Mouse (Mus musculus) kidney, postnatal 36 days (tissue): ENCODE measurements around the gene C1s1.
A peak's percentile ranks its signal among the peaks of the same experiment; 100 is the strongest.
"Not testable (repeated sequence)": the region's sequence is repeated elsewhere in the genome, so short reads cannot be mapped to it uniquely, and the experiment has no call there.

Experiments
- DNase-seq, 2 experiments: peaks; one replicate each; pipeline ENCODE4 v3.0.0; 2021 to 2022; ENCODE audit warnings: mixed read lengths in 2 of 2

The C1s1 gene

DNA sequence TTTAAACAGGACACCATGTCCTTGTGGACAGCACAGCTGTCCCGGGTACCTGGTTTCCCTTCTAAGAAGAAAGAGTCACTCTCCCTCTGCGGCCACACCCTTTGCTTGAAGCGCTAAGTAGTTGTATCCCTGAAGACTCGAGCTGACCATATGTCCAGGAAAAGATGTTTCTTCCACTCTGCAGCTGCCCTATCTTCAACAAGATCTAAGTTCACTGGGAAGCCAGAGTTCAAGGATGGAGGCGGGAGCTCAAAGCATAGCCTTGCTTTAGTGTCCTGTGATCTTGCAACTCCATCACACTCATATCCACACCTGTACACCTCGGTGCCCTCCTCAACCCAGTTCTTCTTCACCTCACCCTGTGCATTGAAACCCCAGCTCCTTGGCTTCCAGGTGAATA lies 30.2 kb downstream of the C1s1 start:
- no peak for DNase-seq

DNA sequence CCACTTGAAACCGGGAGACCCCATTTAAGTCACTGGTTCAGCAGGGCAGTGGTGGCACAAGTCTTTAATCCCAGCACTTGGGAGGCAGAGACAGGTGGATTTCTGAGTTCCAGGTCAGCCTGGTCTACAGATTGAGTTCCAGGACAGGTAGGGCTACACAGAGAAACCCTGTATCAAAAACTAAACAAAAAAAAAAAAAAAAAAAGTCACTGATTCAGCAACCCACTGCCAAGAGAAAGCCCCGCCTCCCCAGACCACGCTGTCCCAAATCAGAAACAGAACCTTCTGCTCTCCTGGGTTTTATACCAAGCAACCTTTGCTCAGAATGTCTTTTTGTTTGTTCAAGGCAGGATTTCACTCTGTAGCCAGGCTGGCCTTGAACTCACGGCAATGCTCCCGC lies 33.0 kb downstream of the C1s1 start:
- peak in 1 of 2 experiments; percentile 43 for DNase-seq

DNA sequence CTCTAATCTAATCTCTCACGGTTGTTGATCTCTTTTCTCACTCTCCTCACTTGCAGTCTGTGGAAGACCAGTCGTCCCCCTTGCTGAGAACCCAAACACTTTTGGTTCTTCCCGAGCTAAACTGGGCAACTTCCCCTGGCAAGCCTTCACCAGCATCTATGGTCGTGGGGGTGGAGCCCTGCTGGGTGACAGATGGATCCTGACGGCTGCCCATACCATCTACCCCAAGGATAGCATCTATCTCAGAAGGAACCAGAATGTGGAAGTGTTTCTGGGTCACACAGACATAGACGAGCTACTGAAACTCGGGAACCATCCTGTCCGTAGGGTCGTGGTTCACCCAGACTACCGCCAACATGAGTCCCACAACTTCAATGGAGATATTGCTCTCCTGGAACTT lies 33.9 kb downstream of the C1s1 start:
- no peak for DNase-seq

DNA sequence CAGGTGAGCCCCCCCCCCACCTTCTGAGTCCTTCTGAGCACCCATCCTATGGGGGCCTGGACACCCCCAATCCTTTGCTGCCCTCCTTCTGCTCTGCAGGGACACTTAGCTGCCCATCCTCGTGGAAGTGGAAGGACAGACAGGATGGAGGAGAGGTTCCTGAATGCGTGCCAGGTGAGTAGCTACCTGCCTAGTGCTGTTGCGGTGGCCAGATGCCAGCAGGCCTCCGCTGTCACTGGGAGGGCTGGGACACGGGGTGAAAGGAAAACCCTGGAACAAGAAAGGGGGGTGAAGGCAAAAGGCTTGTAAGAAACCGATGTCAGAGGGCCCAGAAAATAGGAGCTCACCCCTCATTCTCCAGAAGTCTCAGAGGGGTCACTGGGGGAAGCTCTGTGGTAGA lies 35.2 kb downstream of the C1s1 start:
- no peak for DNase-seq

DNA sequence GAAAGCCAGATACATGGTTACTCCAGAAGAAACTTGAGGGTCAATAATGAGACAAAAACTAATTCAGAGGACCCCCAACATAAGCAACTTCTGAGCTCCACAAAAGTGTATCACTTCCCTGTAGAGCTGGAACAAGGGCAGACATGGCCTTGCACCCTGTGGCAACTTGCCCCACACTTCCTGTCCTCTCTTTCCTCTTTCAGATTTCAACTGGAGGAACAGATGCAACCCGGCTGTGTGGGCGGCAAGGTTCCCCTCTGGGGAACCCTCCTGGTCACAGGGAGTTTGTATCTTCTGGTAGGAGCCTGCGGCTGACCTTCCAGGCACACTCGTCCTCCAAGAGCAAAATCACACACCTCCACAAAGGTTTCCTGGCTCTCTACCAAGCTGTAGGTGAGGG lies 37.1 kb downstream of the C1s1 start:
- DNase-seq: no peak

DNA sequence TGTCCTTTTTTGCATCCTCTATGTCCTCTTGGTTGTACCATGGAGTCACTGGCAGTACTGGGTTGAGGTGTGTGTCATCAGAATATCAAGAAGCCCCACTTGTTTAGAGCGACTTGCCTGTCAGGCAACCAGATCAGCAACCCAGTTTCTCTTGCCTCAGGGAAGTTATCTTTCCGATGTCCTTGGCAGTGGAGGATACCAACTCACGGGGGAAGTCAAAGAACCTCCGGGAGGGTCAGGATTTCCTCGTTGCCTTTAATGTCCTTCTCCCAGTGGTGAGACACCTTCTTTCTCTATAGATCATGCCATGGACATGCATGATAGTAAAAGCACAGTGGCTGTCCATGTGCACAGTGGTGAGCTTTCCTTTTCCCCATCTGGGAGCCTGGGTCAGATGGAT lies 40.1 kb downstream of the C1s1 start:
- no peak for DNase-seq

DNA sequence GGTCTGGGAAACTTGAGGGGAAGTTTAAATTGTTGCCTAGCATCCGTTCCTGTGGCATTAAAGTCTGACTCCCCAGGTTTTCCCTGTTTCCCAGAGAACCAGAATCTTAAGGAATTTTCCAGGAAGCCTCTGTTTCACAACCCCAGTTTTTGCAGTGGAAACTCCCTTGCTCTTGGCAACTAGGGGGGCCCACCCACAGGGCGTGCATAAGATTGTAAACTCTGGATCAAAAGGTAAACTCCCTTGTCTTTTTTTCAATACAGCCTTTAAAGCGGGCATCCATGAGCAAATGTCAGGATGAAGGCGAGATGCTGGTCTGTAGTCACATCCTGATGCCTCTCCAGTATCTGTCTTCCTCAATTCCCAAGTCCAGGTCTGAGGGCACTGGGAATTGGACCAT lies 40.7 kb downstream of the C1s1 start:
- DNase-seq: no peak

DNA sequence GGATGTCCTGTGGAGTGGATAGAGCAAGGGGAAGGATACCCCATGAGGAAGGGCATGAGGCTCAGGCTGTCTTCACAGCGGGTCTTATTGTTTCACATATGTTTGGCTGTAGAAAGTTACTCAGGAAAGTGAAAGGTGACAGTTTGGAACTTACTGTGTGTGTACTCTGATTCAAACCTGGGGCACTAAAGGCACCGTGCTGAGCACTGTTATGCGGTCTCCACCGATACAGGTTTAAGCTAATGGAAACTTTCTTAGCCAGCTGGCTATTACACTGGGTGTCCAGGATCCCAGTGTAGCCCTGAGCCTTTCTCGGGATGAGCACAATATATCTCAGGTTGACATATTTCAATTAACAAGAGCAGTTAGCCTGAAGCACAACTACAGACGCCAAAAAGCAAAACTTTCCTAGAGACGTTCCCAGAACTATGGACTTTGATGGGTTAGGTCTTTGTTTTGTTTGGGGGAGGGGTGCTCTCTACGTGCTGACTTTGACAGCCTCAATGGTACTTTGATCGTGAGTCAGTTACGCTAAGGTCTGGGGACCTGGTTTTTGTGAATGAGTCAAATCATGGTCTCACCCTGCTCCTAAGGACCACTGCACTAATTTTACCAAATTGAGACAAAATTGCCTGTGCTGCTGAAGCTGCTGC lies 42.1 kb downstream of the C1s1 start:
- peak; percentile 33 to 35 for DNase-seq

DNA sequence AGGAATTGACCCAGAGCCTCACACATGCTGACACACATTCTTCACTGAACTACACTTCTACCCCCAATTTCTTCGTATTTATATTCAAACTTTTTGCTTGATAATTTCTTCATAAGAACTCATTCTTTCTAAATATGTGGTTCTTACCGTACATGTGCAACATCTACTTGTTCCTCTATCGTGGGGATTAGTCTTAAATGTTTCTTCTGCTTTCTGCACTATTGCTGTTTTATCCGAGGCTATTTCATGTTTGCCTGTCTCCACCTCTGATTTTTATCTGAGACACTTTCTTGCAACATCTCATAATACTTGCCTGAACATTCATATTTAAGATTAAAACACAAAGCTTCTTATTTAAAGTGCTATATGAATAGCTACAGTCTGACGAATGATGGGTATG lies 46.1 kb downstream of the C1s1 start:
- DNase-seq: no peak

DNA sequence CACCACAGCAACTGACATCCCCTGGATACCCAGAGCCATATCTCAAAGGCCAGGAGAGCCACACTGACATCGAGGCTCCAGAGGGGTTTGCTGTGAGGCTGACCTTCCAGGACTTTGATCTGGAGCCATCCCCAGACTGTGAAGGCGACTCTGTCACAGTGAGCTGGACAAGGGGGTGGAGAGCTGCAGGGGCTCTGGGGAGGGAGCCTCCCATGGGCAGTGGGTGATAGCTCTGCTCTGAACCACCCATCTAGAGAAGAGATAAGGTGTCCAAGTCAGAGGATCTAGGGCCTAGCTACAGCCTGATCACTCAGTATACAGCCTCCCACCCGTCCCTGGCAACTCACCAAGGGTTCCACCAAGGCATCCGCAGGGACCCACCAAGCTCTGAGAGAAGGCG lies 48.3 kb downstream of the C1s1 start:
- no peak for DNase-seq

DNA sequence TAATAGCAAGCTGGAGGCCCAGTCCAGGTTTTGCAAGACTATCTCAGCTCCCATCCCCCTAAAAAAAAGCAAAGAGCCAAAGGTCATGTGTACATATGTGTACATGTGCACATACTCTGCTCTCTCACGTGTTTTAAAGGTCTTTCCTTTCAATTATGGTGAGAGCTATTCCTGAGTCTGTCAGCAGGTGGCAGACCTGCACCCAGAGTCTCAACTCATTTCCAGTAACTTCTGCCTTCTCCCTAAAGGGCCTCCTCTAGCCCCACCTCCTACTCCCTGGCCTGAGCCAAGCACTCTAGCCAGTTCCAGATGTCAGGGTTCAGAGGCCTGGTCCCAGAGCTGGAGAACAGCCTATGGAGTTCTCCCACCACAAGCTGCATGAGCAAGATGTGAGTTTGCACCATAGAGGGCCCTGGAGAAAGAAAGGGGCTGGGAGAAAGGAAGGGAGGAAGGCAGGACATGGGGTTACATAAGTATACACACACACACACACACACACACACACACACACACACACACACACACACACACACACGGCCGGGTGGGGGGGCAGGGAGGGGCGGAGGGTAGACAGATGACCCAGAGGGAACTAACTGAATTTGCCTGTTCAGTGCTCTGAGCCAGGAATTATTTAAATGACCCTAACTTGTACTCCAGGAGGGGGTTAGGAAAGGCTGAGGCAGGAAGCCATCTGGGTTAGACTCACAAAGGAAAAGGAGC lies 49.2 kb downstream of the C1s1 start, which contains the start of gene C1rl:
Gene C1rl (plus strand): TSS at position 272 of the 720 bp plus-strand sequence.
- DNase-seq: peak; percentile 92

DNA sequence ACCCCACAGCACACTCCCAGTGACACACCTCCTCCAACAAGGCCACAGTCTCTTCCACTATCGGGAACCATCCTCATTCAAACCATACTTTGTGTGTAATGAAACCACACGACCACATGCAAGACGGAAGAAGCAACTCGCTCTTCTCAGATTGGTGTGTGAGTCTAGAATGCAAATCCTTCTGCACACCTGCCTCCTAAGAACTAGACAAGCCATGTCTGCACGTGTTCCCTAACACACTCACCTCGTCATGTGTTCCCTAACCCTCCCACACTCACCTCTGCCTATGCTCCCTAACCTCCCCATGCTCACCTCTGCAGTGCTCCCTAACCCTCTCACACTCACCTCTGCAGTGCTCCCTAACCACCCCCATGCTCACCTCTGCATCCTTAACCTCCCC lies 50.7 kb downstream of the C1s1 start:
- DNase-seq: no peak

DNA sequence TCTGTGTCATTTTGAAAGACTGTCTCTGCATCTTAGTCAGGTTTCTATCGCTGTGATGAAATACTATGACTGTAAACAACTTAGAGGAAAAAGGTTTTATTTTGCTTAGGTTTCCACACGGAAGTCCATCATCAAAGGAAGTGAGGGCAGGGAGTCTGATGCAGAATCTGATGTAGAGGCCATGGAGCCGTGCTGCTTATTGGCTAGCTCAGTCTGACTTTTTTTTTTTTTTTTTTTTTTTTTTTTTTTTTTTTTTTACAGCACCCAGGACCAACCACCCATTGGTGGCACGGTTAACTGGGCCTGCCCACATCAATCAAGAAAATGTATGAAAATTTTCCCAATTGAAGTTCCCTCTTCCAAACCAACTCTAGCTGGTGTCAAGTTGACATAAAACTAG lies 53.2 kb downstream of the C1s1 start:
- DNase-seq: no peak

DNA sequence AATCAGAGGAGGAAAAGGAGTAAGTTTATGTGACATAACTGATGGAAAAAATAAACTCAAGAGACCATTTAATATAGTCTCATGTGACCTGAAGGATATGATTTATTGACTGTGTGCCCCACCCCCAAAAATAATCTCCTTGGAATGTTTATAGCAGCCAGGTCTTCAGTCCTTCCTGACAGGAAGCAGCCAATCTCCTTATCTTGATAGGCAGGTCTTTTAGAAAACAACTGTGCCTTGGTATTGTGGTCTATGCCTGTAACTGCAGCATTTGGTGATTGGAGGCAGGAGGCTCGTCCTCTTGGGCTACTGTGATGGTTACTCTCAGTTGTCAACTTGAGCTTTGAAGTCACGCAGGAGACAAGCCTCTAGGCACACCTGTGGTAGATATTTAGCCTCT lies 54.6 kb downstream of the C1s1 start:
- no peak for DNase-seq

DNA sequence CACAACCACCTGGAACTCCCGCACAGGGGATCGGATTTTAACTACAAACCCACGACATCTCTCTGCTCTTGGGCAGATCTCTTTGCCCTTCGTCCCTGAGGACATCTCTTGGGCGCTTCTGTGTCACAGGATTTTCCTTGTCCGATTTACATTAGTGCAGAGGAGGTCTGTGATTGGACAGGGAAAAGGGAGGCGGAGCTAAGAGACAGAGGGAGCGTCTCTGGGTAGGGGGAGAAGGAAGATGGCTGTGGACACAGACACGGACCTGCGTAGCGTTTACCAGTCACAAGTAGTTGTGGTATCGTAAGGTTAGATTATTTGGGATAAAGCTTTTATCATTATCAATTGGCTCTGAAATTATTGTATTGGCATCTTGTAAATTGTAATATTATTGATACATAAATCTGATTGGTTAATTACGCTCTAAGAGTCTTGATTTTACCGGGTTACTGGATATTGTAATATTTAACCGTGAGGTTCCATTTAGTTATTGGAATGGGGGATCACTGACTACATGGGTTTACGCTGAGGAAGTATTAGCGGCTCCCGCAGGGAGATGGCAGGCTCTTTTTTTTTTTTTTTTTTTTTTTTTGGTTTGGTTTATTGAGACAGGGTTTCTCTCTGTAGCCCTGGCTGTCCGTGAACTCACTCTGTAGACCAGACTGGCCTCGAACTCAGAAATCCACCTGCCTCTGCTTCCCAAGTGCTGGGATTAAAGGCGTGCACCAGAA lies 56.6 kb downstream of the C1s1 start:
- no peak for DNase-seq

DNA sequence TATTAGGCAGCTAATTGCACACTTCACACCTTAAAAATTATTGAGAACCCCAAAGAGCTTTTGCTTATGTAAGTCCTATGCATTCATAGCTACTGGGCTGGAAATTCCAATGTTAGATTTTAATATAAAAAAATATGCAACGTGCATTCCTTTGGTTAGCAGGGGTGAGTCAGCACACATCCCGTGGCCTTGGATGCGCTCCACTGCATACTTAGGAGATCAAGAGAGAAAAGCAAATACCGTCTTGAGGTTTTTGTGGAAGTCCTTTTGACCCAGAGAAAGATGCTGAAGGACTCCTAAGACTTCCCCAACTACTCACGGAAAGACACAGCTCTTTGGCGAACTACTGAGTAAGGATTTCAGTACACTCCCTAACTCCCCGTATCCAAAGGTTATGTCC lies 57.3 kb downstream of the C1s1 start:
- DNase-seq: peak in 1 of 2 experiments; percentile 32

DNA sequence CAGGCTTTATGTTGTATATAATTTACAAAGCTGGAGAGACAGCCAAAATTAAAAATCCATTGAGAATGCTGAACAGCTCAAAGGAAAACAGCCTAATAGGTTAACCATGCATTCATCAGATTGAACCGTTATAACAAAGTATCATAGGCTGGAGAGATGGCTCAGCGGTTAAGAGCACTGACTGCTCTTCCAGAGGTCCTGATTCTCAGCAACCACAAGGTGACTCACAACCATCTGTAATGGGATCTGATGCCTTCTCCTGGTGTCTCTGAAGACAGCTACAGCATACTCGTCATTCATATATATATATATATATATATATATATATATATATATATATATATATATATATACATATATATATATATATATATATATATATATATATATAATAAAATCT lies 58.3 kb downstream of the C1s1 start:
- not testable (repeated sequence) for DNase-seq

DNA sequence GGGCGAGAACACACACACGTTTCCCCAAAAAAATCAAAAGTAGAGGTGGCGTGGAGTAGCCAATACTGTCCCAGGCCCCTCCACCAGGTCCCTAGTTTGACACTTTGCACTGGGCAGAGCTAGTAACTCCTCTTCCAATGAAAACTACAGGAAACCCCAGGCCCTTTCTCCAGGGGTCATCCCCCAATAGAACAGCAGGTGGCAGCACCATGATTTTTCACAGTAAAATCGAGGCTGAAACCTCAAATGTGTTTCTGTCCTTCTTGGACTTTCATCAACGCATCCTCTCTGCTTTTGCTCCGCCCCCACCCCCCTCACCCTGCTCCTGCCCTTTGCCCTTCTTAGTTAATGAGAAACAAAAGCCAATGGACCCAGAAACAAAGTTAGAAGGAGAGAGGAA lies 60.6 kb downstream of the C1s1 start:
- DNase-seq: peak; percentile 81 to 88
